Mouse (Mus musculus): ENCODE data around the gene Cdc20.

The Cdc20 gene

DNA sequence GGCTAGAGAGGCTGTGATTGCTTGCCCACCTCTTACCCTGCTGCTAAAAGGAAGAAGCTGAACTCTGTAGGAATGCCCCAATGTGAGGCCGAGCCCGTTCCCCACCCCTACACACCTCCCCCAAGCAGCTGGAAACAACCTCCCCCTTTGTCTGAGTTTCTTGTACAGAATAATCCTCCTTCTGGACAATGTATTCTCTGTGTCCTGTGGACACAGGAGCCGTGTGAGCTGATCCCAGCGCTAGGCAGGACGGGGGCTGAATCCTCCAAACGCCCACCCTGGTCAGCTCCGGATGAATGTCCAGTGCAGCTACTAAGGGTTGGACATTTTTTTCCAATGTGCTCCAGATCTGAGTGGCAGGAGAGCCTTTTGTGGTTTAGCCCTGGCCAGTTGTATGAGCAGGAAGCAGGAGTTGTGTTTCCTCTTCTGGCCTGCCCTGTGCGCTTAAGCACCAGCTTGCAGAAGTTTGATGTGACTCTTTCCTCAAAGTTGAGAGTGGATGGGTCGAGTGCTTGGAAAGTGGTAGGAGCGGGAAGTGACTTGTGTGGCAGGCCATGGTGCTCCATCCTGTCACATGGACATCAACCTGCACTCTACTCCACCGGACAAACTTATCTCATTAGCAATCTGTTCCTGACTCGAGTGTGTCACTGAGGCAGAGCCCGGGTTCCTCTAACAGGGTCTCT is 19.9 kb downstream of the Cdc20 start:
- DNase-seq: no peak

- no peak for DNase-seq
Measured at GRCm38 (mm10) chr4:118416329-118416728, 20.8 kb downstream of the Cdc20 start.

GRCm38 (mm10) chr4:118415779-118416178 is 21.4 kb downstream of the Cdc20 start:
- DNase-seq: no peak

DNA sequence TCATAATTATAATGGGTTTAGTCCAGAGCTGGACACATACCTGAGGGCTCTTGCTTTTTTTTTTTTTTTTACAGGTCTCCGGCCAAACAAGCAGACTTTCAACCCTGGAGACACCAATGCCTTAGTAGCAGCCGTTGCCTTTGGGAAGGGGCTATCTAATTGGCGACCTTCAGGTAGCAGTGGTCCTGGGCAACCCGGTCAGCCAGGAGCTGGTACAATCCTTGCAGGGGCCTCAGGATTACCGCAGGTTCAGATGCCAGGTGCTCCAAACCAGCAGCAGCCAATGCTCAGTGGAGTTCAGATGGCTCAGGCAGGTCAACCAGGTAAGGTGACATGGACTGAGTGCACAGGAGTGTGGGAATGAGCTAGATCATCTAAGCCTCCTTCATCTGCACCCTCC is 23.6 kb downstream of the Cdc20 start:
- no peak for DNase-seq

- no peak for DNase-seq
Measured at GRCm38 (mm10) chr4:118410871-118411270, 26.3 kb downstream of the Cdc20 start.

- DNase-seq: peak; percentile 85
Measured at GRCm38 (mm10) chr4:118409142-118409900, 27.8 kb downstream of the Cdc20 start, which contains the start of the genes Szt2 and Med8. TSS of gene Szt2 (minus strand) at chr4:118409273. TSS of gene Med8 (plus strand) at chr4:118409337.

GRCm38 (mm10) chr4:118402701-118403100 is 34.5 kb downstream of the Cdc20 start:
- no peak for DNase-seq

GRCm38 (mm10) chr4:118401918-118402317 is 35.2 kb downstream of the Cdc20 start:
- no peak for DNase-seq

GRCm38 (mm10) chr4:118401421-118401820 is 35.7 kb downstream of the Cdc20 start:
- no peak for DNase-seq

DNA sequence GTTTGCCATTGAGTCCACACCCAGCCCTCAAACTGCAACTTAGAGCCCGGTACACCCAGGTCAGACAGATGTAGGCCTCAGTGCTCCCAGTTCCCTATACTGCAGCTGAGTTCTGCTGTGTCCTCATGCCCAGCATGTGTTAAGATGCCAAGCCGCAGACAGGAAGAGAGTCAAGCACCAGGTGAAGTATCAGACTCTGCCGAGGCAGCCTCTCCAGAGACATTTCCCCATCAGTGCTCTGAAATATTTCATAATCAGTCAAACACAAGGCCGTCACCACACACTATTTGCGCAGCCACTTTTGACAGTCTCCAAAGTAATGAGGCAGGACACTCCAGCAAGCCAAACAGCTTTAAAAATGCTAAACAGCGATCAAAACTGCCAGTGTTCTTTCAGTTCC is 38.8 kb downstream of the Cdc20 start:
- DNase-seq: no peak

- DNase-seq: no peak
Measured at GRCm38 (mm10) chr4:118396433-118396832, 40.7 kb downstream of the Cdc20 start.

GRCm38 (mm10) chr4:118395289-118395688 is 41.9 kb downstream of the Cdc20 start:
- no peak for DNase-seq

DNA sequence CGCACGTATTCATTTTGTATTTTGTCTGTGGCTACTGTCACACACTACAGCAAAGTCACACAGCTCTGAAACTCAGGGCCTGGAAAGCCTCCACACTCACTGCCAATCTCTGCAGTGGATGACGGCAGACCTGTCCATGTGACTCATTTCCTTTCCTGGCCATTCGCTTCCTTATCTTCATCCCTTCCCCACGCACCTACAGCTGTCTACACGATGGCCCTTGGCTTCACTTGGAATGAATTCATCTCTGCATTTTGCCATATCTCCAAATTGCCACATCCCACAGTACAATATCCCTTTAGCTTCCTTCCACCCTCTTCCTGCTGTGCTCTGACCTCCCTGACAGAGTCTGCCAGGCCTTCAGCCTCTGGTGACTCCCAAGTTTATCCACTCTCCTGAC is 42.6 kb downstream of the Cdc20 start:
- DNase-seq: no peak

- DNase-seq: no peak
Measured at GRCm38 (mm10) chr4:118390146-118390545, 47.0 kb downstream of the Cdc20 start.

DNA sequence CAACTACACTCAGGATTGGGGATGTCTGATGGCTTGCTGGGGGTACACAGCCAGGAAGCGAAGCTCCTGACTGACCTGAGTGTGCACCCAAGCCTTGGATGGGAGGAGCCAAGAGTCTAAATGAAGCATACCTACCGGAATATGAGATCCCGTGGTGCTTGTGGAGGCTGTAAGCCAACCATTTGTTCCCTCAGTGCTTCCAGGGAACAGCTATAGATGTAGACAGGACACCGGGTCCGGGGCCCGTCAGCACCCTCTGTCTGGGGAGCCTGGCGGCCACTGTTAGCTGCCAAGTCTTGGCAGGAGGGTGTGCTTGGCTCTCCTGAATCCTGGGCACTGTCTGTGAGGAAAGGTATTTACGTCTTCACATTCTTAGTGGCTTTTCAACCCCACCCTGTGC is 49.8 kb downstream of the Cdc20 start:
- no peak for DNase-seq

- no peak for DNase-seq
Measured at GRCm38 (mm10) chr4:118383271-118383670, 53.9 kb downstream of the Cdc20 start.

Data from cerebellum, adult 8-10 months (tissue).